Mouse (Mus musculus): ENCODE data around the gene Nt5m.
"Not testable (repeated sequence)": the region's sequence is repeated elsewhere in the genome, so short reads cannot be mapped to it uniquely, and the experiment has no call there.

Gene Nt5m

GRCm38 (mm10) chr11:59839008-59839458, at the start of gene Nt5m:
Nt5m (plus strand) TSS chr11:59839447.
- DNase-seq (ENCODE audit: low spot score) = peak; percentile 84

GRCm38 (mm10) chr11:59793390-59793789, 45.9 kb upstream of the Nt5m start:
- DNase-seq (ENCODE audit: low spot score) = no peak

GRCm38 (mm10) chr11:59800412-59800811, 38.8 kb upstream of the Nt5m start:
- DNase-seq (ENCODE audit: low spot score) = no peak

- no peak for DNase-seq (ENCODE audit: low spot score)
Observed at GRCm38 (mm10) chr11:59801881-59802280, 37.4 kb upstream of the Nt5m start.

GRCm38 (mm10) chr11:59803516-59803915, 35.7 kb upstream of the Nt5m start:
- DNase-seq (ENCODE audit: low spot score) = no peak

GRCm38 (mm10) chr11:59804409-59805110, 34.7 kb upstream of the Nt5m start:
- no peak for DNase-seq (ENCODE audit: low spot score)

GRCm38 (mm10) chr11:59805256-59805655, 34.0 kb upstream of the Nt5m start:
- no peak for DNase-seq (ENCODE audit: low spot score)

GRCm38 (mm10) chr11:59805656-59806055, 33.6 kb upstream of the Nt5m start:
- no peak for DNase-seq (ENCODE audit: low spot score)

GRCm38 (mm10) chr11:59808170-59808960, 30.9 kb upstream of the Nt5m start:
- DNase-seq (ENCODE audit: low spot score) = no peak

- DNase-seq (ENCODE audit: low spot score) = no peak
Observed at GRCm38 (mm10) chr11:59809071-59809669, 30.1 kb upstream of the Nt5m start.

GRCm38 (mm10) chr11:59809670-59810474, 29.4 kb upstream of the Nt5m start, which contains the start of gene Flcn:
Flcn (minus strand) TSS chr11:59810016.
- DNase-seq (ENCODE audit: low spot score) = peak; percentile 80

GRCm38 (mm10) chr11:59810480-59811158, 28.6 kb upstream of the Nt5m start:
- no peak for DNase-seq (ENCODE audit: low spot score)

- DNase-seq (ENCODE audit: low spot score) = no peak
Observed at GRCm38 (mm10) chr11:59811211-59811610, 28.0 kb upstream of the Nt5m start.

- DNase-seq (ENCODE audit: low spot score) = no peak
Observed at GRCm38 (mm10) chr11:59813276-59813675, 26.0 kb upstream of the Nt5m start.

- no peak for DNase-seq (ENCODE audit: low spot score)
Observed at GRCm38 (mm10) chr11:59814311-59814710, 24.9 kb upstream of the Nt5m start.

- no peak for DNase-seq (ENCODE audit: low spot score)
Observed at GRCm38 (mm10) chr11:59814936-59815335, 24.3 kb upstream of the Nt5m start.

GRCm38 (mm10) chr11:59815482-59816065, 23.7 kb upstream of the Nt5m start:
- no peak for DNase-seq (ENCODE audit: low spot score)

- DNase-seq (ENCODE audit: low spot score) = no peak
Observed at GRCm38 (mm10) chr11:59817916-59818315, 21.3 kb upstream of the Nt5m start.

GRCm38 (mm10) chr11:59821625-59822024, 17.6 kb upstream of the Nt5m start:
- no peak for DNase-seq (ENCODE audit: low spot score)

GRCm38 (mm10) chr11:59837789-59838188, 1.5 kb upstream of the Nt5m start:
- DNase-seq (ENCODE audit: low spot score) = not testable (repeated sequence)

- no peak for DNase-seq (ENCODE audit: low spot score)
Observed at GRCm38 (mm10) chr11:59838426-59838825, 821 bp upstream of the Nt5m start.

Measured in left cerebral cortex, adult 11 months (tissue).